Mouse (Mus musculus) kidney, adult 9 months (tissue): Measurements from ENCODE around the gene Tubb2b.
"Not testable (repeated sequence)": the region's sequence is repeated elsewhere in the genome, so short reads cannot be mapped to it uniquely, and the experiment has no call there.

Experiments used
- DNase-seq: peaks from one replicate; pipeline ENCODE4 v3.0.0; 2022

The Tubb2b gene

DNA sequence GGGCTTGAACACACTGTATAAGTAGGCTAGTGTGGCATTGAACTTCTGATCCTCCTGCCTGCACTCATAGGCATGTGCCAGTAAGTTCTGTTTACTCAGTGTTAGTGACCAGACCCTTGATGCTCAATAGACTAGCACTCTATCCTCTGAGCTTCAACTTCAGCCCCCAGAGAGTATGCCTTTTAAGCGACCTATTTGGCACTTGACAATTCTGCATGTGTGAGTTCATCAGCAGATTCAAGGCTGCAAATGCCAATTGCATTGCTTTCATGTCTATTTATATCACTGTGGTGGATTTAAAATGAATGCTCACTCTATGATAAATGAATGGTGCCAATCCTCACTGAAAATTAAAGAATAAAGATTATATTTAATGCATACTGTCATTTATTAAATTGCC is 24.9 kb downstream of the Tubb2b start:
- DNase-seq, result no peak

- no peak for DNase-seq
Measured at GRCm38 (mm10) chr13:34101908-34102307, 28.4 kb downstream of the Tubb2b start.

- DNase-seq, result no peak
Measured at GRCm38 (mm10) chr13:34101247-34101646, 29.0 kb downstream of the Tubb2b start.

DNA sequence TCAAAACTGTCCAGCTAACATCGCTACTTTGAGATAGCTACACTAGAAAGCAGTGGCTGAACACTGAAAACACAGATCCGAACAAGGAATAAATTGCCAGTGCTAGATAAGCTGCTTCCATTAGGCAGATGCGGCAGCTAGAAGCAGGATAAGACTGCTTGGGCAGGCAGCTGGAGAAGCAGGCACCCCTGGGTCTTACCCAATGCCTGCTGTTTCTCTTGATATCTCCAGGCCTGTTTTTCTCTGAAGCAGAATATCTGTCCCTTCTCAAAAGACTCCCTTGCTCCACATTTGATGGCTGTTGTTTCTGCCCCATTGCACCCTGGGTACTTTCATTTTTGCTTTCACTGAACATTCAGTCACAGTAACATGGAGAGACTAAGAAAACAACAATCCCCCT is 29.5 kb downstream of the Tubb2b start:
- DNase-seq, result no peak

- no peak for DNase-seq
Measured at GRCm38 (mm10) chr13:34097086-34097485, 33.2 kb downstream of the Tubb2b start.

DNA sequence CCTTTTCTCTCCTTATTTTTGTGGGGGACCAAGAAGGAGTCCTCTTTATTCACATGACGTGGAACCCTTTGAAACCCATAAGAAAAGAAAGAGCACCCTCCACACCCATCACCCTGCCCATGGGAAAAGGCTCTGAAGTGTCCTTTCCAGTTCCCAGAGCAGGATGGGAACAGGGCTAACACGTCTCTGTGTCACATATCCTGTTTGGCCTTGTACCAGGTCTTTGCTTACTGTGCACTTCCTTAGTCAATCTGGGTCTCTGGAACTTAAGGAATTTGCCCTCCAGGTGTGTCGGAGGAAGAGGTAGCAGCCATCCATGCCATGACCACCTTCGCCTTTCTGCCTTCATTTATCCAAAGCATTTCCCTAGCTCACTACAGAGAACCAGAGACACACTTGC is 33.8 kb downstream of the Tubb2b start:
- DNase-seq, result no peak

DNA sequence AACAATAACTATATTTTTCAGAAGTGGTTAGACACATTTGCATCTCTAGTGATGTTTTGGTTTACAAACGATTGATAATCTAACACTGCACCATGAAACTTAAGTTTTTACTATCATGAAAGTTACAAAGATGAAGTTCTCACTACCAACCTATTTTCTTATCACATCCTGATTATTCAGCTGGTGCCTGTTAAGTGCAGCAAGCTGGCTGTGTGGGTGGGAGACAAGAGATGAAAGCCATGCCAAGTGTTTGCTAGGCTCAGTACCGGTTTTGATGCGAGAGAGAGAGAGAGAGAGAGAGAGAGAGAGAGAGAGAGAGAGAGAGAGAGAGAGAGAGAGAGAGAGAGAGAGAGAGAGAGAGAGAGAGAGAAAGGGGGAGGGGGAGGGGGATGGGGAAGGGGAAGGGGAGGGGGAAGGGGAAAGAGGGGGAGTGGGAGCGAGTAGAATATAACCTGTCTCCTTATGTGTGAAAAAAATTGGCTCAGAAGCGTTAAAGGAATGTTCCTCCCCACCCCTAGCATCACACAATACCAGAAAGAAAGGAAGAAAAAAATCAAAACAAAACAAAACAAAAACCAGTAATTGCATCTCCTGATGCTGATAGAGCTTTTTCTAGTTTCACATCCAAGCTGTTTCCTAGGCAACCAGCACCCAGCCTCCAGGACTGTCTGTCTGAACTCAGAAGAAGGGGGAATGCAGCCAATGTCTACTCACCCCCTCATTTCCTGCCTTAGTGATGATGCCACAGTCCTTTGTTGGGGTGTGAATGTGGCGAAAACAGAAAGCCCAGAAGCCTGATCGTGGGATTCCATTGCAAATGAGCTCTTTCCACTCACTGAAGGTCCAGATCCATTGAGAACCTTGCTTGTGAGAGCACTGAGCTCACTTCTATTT is 34.5 kb downstream of the Tubb2b start:
- no peak for DNase-seq

- DNase-seq, result no peak
Measured at GRCm38 (mm10) chr13:34089358-34089757, 40.9 kb downstream of the Tubb2b start.

- no peak for DNase-seq
Measured at GRCm38 (mm10) chr13:34088871-34089288, 41.4 kb downstream of the Tubb2b start.

GRCm38 (mm10) chr13:34088201-34088649 is 42.0 kb downstream of the Tubb2b start:
- DNase-seq, result not testable (repeated sequence)

GRCm38 (mm10) chr13:34087052-34087812 is 43.0 kb downstream of the Tubb2b start:
- no peak for DNase-seq

- peak; percentile 57 for DNase-seq
Measured at GRCm38 (mm10) chr13:34084026-34084750, 46.1 kb downstream of the Tubb2b start.

- no peak for DNase-seq
Measured at GRCm38 (mm10) chr13:34081926-34082325, 48.3 kb downstream of the Tubb2b start.

DNA sequence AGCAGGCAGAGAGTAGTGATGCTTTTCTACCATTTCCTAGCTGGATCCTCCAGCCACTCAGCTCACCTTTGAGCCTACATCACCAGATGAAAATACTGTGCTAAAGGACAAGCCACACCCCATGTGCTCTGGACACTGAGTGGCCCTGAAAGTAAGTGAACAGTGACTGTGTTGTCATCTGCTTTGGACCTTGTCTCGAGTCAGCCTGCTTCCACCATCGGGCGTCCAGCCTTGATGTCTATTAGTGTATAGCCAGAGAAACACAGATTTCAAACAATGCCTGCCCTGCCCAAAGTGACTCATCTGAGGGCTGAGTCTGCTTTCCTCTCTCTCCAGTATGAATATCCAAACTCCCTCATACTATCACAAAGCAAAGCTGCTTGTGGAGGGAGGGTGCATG is 50.5 kb downstream of the Tubb2b start:
- no peak for DNase-seq

- no peak for DNase-seq
Measured at GRCm38 (mm10) chr13:34078500-34079280, 51.6 kb downstream of the Tubb2b start.

- DNase-seq, result peak; percentile 90
Measured at GRCm38 (mm10) chr13:34077492-34078271, 52.6 kb downstream of the Tubb2b start, which contains the start of gene Tubb2a. Tubb2a (minus strand) TSS chr13:34078007.
